Mouse (Mus musculus) layer of hippocampus, adult 8-10 months (tissue): ENCODE results near the gene Vcp. TPM values are rescaled to one million over a fixed set of nuclear protein-coding genes. Genes with fewer than 3 reads are reported as not detected.
"Not testable (repeated sequence)": the region's sequence is repeated elsewhere in the genome, so short reads cannot be mapped to it uniquely, and the experiment has no call there.

Experiments
- DNase-seq, 2 experiments: peaks; one replicate each; pipeline ENCODE4 v3.0.0; 2022; ENCODE audit warnings: low spot score in 2 of 2
- total RNA-seq, 4 experiments: library from RNA; stranded (reverse); gene quantifications; 2 replicates each; pipeline ENCODE4 v1.2.4; 2022

Gene Vcp
- total RNA-seq, 4 experiments from 2014 or later = 174 to 191 (median 185) TPM

- DNase-seq = no peak
Measured at GRCm38 (mm10) chr4:43029749-43030148, 29.4 kb upstream of the Vcp start.

GRCm38 (mm10) chr4:43029121-43029520 lies 28.8 kb upstream of the Vcp start:
- no peak for DNase-seq

GRCm38 (mm10) chr4:43025084-43025960 lies 25.0 kb upstream of the Vcp start, which contains the start of gene Pigo:
Gene Pigo, minus strand, starts transcription at chr4:43025819.
- DNase-seq = peak; percentile 90 to 94

- DNase-seq = no peak
Measured at GRCm38 (mm10) chr4:43024673-43025072, 24.4 kb upstream of the Vcp start.

GRCm38 (mm10) chr4:43021341-43021740 lies 21.0 kb upstream of the Vcp start:
- no peak for DNase-seq

GRCm38 (mm10) chr4:43020876-43021275 lies 20.6 kb upstream of the Vcp start:
- no peak for DNase-seq

GRCm38 (mm10) chr4:43019641-43020465 lies 19.5 kb upstream of the Vcp start:
- no peak for DNase-seq

GRCm38 (mm10) chr4:43019176-43019575 lies 18.9 kb upstream of the Vcp start:
- no peak for DNase-seq

GRCm38 (mm10) chr4:43018156-43018555 lies 17.8 kb upstream of the Vcp start:
- DNase-seq = no peak

GRCm38 (mm10) chr4:43012091-43012490 lies 11.8 kb upstream of the Vcp start:
- no peak for DNase-seq

GRCm38 (mm10) chr4:43010161-43011038 lies 10.1 kb upstream of the Vcp start, which contains the start of gene Fancg:
Gene Fancg, minus strand, starts transcription at chr4:43010506.
- DNase-seq = peak; percentile 71 to 78

GRCm38 (mm10) chr4:43005765-43006164 lies 5.5 kb upstream of the Vcp start:
- DNase-seq = no peak

GRCm38 (mm10) chr4:43004951-43005350 lies 4.6 kb upstream of the Vcp start:
- DNase-seq = no peak

GRCm38 (mm10) chr4:43002756-43003439 lies 2.6 kb upstream of the Vcp start:
- no peak for DNase-seq

- no peak for DNase-seq
Measured at GRCm38 (mm10) chr4:43001272-43001671, 965 bp upstream of the Vcp start.

GRCm38 (mm10) chr4:42999451-43000140 lies 711 bp downstream of the Vcp start:
- peak; percentile 55 to 56 for DNase-seq

GRCm38 (mm10) chr4:42998022-42998421 lies 2.3 kb downstream of the Vcp start:
- DNase-seq = no peak

GRCm38 (mm10) chr4:42988296-42988695 lies 12.0 kb downstream of the Vcp start:
- no peak for DNase-seq

- DNase-seq = not testable (repeated sequence)
Measured at GRCm38 (mm10) chr4:42980467-42980866, 19.8 kb downstream of the Vcp start.

- no peak for DNase-seq
Measured at GRCm38 (mm10) chr4:42978062-42978461, 22.2 kb downstream of the Vcp start.
